Mouse (Mus musculus): ENCODE measurements around the gene Scn4a.

GRCm38 (mm10) chr11:106350853-106351252 is 2.2 kb downstream of the Scn4a start:
- TF ChIP-seq POLR2A (IDR thresholded peaks at IDR 0.05; ENCODE audit: control insufficient read depth, extremely low read depth, insufficient read depth, low read length, poor library complexity) (no peak), CTCF (IDR thresholded peaks at IDR 0.05; ENCODE audit: borderline replicate concordance, control insufficient read depth, extremely low read depth, insufficient read depth, low read length, poor library complexity) (no peak)
